Mouse (Mus musculus) adrenal gland, postnatal 36 days (tissue): ENCODE measurements at regions not wholly inside any gene's neighbourhood (a gene's known extent, or its start where the extent isn't known, plus 50 kb on each side); places are given as distances from the start of the nearest gene placed in this dataset.

ENCODE experiments used
- DNase-seq, 2 experiments: peaks; one replicate each; pipeline ENCODE4 v3.0.0; 2021; ENCODE audit warnings: mixed read lengths in 1 of 2

DNA sequence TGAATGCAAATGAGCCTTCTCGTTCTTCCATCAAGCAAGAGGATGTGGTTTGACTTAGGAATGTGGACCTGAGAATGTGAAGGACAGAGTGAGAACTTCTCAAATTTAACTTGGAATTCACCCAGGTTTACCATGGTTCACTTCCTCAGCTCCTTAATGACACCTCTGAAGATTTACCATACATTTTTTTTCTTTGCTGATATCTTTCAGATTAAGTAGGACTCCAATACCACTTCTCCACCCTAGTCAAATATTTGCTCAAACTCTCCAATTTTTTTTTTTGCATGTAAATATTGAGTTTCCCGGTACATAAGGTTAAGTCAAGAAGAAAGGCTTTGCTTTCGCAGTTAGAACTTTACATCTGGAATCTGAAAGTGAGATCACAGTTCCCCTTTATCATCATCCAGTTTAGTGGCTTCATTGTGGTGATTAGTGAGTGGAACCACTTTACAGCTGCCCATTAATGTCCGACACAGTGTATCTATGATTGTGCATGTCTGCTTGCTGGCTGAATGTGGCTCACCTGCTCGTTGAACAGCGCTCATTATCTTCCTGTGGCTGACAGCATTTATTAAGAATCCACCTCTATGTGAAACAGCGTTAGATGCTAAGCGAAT is 446.0 kb upstream of the Adam34 start:
- DNase-seq = no peak

DNA sequence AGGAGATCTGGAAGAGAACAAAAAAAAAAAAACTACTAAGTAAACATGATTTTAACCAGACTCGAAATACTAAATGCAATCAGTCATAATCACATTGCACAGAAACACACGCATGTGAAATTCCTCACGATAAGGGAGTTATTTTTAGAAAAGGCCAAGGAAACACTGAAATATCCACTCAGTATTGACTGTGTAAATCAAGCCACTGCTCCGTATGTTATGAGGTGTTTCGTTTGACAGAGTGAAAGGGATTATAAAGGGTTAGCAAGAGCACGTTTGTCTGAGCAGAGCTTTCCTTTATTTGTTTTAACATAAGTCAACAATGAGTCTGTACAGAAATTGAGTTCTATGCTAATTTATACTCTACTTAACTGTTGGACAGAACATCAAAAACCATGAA is 455.3 kb upstream of the Adam34 start:
- no peak for DNase-seq

DNA sequence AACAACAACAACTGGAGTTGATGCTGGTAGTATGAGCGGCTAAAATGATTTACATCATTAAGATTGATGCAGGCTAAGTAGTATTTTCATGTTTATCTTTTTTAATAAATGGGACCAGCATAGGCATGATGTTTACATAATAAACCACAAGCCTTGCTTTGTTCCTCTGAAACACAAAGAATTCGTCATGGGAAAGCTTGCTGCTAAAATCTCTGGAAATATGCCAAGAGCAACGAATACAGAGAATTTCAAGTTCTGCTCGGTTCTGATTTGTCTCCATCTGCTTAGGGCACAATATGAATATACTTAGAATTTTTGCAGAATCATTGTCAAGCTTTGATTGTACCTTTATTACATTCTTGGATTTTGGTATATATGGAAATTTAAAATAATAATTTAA is 467.2 kb upstream of the Adam34 start:
- peak in 1 of 2 experiments; percentile 0 for DNase-seq

DNA sequence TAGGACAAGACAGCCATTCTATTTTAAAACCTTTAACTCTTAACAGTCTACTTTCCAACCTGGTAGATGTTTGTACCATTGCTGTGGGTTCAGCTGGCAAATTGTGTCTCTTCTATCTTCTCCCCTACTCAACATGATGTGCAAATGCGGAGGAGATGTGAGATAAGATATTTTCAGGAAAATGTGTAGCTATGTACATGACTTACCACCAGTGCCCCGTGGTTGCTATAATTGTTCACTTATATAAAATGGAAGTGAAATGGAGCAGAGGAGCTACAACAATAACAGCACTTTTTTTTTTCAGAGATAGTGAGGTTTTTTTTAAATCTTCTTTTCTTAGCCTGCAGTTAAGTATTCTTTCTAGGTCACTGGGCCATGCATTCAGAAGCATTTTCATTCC is 492.4 kb upstream of the Adam34 start:
- no peak for DNase-seq

DNA sequence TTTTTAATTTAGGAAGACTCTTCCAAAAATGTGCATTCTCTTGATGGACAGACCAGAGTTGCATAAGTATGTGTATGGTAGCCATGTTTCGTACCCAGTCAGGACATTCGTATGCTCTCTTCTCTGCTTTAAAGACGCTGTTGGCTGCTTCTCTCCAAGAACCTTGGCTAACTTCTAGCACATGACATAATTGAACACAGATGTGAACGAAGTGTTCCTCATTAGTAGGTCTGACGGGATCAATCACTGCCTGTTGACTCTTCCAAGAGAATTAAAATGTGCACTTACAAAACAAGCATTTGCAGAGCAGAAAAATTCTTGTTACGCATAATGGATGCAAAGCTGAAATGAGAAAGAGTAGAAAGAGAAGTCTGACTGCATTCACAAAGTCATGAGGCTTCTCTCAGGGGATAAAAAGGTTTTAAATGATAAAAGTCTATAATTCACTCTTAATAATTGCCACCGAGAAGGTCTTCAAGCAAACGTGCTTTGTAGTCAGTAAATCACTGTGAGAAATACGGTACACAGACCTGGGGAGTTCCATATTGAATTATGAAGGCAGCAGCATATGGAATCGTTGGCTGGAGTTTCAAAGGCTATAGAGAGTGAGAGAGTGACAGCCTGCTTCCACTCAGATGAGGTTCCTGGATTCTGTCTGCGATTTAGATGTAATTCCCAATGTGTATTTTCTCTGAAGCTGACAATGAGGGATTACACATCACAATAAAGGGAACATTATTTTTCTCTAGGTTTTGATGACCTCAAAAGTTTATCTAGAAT is 496.7 kb upstream of the Adam34 start:
- no peak for DNase-seq

DNA sequence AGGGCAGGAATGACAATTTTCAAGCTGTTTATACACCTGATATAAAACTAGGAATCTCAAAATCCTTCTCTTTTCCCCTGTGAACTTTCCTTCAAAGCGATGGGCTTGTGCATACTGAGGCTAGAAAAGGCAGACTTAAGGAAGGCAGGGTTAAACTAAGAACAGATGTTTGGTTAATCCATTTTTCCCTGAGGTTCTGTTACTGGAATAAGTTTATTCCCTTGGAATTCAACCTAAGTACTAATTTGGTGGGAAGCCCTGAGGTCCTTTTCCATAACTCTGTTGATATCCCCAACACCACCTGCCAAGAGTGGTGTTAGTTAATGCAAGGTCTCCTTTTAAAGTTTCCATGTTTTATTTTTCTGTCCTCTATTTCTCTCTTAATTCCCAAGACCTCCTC is 512.5 kb upstream of the Adam34 start:
- no peak for DNase-seq

DNA sequence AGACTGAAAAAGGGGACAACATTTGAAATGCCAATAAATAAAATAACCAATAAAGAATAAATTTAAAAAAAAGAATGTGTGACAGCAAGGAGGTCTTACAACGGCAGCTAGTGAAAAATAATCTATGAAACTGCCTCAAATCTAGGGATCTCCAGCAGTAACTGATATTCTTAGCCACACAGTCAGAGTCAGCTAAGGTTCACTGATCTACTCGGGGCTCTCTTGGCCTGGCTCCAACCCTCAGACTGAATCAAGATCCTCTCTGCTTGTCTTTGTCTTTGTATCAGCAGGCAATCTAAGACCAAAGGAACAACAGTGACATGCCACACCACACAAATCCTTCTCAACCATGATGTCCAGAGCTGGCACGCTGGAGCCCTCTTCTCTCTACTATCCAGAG is 542.5 kb upstream of the Adam34 start:
- no peak for DNase-seq

DNA sequence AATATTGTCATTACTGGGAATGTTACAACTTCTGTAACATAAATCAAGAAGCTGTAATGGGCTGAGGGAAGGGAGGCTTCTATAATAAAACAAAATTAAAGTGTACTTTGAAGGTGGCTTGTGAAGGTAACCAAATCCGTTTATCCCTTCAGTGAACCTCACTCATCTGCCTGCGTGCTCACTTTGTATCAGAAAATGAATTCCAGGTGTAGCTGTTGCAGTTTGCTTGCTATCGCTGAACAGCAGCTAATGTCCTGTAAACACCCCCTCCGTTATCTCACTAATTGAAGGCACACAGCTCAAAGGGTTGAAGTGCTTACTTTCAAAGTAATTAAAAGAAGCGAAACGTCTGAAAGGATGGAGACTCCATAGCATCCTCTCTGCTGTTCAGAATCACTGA is 547.2 kb upstream of the Adam34 start:
- no peak for DNase-seq

DNA sequence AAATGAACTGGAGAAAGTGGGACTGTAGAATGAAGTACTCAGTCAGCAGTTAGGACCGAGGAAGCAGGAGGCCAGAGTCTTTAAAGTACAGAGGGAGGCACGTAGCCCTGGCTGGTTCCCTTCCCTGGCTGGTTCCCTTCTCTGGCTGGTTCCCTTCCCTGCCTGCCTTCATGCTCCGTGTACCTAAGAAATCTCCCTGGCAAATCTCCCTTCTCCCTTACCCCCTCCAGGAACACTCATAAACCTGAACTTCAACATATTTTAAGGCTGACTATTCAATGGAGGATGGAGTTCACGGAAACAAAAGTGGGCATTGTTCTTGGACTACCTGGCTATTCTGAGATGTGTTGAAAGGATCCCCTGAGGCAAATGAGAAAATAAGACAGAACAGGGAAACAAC is 551.2 kb upstream of the Adam34 start:
- no peak for DNase-seq

DNA sequence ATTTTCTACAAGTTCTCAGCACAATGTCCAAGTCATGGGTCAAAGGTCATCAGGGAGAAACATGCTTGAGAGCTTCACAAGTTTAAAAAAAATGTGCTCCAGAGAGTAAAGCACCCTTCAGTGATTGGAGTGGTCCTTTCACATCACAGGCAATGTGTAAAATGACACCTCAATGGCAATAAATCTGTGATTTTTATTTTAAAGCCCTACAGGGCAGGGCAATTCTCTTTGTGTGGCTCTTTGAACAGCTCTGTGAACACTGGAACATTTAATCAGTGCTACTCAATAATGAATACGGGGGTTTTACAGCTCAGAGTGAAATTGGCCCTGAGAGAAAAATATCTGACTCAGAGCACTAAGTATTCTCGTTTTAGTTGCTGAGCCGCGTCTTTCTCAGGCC is 563.5 kb upstream of the Adam34 start:
- no peak for DNase-seq

DNA sequence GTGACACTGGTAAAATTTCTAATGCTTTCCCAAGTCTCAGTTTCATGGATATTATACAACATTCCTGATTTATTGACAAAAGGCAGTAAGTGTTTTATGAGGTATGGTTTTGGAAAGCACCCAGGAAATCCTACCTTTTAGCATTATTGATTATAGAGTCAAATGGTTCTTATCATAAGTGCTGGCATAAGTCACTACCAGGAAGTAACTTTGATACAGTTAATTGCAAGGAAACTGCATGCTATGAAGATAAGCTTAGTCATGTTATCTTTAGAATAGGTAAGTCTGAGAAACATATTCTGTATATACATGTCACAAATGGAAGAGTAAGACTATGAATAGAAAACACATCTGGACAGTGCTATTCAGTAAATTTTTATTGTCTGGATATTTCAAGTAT is 608.4 kb upstream of the Adam34 start:
- DNase-seq = no peak

DNA sequence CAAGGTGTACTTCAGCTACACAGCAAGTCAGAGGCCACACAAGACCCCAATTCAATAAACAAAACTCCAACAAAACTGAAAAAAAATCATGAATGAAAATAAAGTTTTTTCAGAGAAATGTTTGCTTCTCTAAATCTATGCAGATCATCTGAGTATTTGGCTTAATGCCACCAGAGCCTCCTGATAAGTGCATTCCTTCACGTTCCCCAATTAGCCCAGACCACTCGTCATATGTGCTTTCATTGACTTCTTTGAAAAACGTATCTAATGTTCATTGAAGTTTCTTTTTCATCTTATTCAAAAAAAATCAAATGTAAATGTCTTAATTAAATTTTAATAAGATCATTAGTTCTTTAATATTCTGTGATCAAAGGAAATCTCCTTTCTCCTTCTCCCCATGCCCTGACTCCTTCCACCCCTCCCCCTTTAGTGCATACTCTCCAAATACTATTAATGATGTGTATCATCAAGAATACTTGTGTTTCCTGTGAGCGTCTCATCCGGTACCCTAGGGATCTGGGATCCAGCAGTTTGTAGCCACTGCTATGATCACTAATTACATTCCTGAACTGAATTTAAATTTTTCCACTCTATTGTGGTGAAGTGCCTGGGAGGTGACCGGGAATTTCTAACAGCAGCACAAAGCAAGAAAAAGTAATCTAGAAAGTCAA is 600.8 kb upstream of the Fat1 start:
- no peak for DNase-seq

DNA sequence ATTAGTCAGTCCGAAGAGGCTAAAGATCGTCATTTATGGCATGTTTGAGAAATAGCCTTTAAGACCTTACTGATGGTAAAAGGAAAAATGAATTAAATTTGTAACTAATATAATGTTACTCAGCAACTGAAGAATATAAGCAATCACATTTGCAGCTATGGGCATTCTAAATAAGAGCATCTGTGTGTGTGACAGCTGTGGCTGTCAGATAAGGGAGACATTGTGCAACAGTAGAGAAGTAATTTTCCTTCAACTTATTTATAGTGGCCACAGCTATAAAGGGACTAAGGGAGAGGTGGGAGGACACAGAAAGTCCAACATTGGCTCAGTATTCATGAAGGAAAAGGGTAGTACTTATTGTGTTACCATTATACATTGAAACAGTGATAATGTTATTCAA is 591.8 kb upstream of the Fat1 start:
- no peak for DNase-seq

DNA sequence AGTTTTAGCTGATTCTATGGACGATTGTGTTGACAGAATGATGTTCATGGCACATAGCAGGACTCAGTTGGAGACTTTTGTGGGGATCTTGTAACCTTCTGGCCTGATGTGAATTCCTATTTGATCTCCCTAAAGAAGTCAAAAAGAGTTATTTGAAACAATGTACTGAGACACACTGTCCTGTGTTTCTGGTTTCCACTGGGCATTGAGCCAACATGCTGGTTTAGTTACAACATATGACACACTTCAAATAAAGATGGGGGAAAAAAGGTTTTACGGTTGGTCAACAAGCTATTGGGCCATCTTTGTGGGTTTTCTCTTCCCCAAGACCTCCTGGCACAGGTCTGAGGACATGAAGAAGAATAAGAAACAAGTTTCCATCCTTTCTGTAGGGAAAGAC is 591.3 kb upstream of the Fat1 start:
- DNase-seq = no peak

DNA sequence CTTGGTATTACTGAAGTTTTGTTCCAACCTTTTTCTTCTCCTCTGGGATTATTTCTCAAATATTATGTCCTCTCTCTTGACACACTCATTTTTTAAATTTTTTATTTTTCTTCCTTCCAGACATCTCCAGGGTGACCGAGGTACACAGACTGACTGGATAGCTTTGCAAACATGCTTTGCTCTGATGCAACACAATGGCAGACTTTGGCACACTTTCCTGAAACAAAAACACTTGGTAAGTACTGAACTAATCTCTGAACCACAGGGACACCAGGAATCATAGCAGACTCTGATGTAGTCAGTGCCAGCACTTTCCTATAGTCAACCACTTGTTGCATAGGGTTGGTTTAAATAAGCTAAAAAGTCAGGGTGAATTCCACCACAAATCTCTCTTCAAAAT is 587.8 kb upstream of the Fat1 start:
- DNase-seq = peak in 1 of 2 experiments; percentile 2

DNA sequence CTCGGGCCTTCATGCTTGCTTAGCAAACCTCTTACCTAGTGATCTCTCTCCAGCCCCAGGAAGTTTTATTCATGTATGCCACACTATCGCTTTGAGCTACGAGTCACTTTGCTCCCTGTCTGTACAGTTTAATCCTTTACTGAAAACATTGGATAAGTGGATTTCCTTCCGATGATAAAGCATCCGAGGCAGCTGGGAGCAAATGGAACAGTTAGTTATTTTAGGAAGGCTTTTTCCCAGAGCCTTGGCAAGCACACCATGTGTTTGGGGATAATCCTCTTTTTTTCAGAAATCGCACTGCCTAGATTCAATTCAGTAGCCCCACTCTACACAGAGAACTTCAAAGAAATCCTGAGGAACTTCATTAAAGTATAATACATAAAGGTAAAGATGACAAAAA is 561.3 kb upstream of the Fat1 start:
- no peak for DNase-seq

DNA sequence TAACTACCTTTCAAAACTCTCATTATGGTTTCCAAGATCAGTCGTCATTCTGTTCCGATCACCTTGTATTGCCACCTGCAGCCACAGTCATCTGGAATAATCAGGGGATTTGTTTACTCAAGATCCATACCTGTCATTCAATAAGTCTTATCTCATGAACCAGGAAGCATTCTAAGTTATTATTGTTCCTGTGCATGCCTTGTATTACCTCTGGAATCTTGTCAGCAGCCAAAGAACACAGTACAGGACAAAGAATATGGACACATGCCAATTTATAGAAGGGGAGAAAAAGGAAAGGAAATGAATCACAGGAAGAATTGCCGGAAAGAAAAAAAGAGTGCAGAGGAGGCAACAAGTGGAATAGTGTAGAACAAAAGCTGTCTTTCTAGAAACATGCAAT is 557.5 kb upstream of the Fat1 start:
- no peak for DNase-seq

DNA sequence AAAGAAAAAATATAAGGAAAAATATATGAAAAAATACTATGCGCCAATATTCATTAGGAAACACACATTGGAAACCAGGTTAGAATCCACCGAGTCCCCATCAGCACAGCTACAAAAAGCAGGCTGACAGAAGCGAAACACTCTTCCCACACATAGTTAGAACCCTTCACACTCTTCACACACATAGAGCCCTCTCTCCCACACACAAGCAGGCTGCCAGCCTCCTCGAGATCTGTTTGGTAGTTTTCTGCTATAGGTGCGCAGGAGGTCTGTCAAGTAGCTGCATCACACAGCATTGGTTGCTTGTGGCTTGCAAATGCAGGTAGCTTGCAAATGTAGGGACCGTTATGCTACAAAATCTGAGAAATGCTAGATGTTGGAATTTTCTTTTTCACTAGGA is 526.8 kb upstream of the Fat1 start:
- DNase-seq = no peak

DNA sequence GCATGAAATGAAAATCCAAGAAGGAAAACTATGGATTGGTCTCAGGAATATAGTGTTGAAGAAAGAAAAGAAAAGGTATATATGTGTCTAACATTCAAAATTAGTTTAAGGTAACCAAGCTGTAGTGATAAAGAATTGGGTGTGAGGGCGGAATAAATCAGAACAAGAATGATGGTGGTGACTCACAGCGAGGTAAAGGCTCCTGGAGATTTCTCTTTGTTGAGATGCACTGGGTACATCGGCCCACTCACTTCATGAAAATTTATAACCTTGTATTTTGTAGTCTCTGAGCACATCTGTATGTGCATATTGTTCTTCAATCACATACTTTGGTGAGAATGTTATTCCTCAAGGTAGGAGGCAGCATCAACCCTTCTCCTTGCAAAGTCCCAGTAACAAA is 525.0 kb upstream of the Fat1 start:
- DNase-seq = no peak

DNA sequence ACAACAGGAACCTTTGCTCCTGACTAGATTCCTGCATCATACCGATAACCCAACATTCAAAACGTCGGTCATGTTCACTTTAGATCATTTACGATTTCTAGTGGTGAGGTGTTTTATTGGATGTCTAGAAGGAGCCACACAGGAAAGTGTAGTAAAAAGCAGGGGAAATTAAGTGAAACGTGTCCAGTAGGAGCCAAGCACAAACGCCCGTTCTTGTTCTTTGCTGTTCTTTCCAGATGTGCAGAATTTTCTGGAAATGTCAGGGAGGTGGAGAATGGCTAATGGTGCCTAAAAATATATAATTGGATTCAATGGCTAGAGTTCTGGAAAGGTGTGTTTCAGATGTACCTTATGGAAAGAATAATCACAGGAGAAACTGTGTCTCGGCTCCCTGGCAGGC is 517.2 kb upstream of the Fat1 start:
- DNase-seq = no peak

DNA sequence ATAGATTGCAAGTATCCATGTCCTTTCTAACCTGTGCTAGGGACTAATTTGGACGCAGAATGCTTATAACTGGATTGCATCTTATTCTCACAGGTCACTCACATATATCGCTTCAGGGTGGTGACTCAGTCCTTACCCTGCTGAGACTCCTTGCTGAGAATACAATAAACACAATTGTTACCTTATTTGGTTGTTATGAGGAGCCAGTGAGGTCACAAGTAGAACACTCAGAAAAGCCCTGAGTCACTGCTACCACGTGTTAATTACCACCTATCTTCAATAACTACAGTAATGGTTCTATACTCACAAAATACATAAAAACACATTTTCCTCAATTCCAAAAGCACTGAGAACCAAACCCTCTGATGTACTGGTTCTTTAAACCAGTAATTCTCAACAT is 479.8 kb upstream of the Fat1 start:
- DNase-seq = no peak

DNA sequence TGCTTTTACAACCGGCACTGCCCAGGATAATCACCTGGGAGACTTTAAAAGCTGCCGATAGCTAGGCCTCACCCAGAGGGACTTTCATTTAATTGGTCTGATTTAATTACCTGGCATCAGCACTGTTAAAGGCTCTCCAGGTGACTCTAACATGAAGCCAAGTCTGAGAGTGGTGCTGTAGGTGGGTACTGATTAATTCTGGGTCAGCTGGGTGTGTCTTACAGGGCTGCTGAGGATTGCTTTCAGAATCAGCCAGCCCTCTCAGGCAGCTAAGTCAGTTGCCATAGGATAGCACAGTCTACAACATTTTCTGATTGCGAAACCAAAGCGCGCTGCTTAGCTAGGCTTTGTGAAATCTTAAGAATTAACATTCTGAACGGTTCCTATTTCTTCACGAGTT is 478.9 kb upstream of the Fat1 start:
- no peak for DNase-seq

DNA sequence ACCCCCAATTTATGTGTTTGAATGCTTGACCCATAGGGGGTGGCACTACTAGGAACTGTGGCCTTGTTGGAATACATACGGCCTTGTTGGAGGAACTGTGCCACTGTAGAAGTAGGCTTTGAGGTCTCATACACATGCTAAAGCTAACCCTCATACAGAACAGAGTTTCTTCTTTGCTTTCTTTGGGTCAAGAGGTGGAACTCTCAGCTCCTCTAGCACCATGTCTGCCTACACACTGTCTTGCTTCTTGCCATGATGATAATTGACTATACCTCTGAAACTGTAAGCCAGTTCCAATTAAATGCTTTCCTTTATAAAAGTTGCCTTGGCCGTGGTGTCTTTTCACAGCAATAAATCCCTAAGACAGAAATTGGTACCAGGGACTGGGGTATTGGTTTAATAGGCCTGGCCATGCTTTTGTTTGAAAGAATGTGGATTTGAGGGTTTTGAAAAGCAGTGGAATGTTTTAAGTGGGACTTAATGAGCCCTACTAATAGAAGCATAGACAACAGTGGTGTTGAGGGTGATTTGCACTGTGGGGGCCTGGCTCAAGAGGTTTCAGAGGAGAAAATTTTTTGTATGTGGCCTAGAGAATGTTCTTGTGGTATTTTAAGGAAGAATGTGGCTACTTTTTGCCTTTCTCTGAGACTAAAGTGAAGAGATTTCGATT is 468.7 kb upstream of the Fat1 start:
- DNase-seq = no peak
